Mouse (Mus musculus): ENCODE measurements around the gene Nr2e3.

DNA sequence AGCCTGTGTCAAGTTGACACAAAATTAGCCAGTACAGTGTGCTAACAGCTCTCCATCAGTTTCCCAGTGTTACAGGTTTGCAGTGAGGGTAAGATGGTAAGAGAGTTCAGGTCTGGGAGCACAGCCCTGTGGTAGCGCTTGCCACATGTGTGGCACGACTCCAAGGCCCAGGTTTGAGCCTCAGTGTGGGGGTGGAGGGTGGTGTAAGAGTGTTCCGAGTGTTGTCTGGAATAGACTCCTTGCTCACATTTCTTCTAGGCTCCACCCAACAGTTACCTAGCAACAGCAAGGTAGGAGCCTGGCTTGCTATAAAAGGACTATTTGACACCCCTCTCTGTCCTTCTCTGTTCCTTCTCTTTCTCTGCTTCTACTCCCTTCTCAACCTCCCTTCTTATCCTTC is 3.9 kb upstream of the Nr2e3 start:
- TF ChIP-seq EP300 (IDR thresholded peaks at IDR 0.05; ENCODE audit: low read depth) (no peak), CTCF (IDR thresholded peaks at IDR 0.05; ENCODE audit: low read depth) (no peak)
